Mouse (Mus musculus): ENCODE results near the gene Myh3. TPM values are rescaled to one million over a fixed set of nuclear protein-coding genes. Genes with fewer than 3 reads are reported as not detected.
"Not testable (repeated sequence)": the region's sequence is repeated elsewhere in the genome, so short reads cannot be mapped to it uniquely, and the experiment has no call there.

The Myh3 gene
- polyA plus RNA-seq, 1 experiment from 2014 or later, result 0.51 TPM

DNA sequence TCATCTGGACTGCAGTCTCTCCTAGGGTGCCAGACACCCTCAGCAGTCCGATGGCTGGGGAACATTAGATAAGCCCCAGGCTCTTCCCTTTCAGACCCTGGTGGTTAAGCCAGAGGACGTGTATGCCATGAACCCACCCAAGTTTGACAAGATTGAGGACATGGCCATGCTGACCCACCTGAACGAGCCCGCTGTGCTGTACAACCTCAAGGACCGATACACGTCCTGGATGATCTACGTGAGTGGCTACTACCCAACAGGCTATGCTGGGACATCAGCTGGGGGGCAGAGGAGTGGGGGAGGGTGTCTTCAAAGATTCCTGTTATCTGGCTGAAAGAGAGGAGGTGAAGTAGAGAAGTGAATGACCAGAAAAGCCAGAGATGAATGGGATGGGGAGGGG is 4.1 kb downstream of the Myh3 start:
- WGBS, result 91% methylated on average over 7 of the region's 7 CpGs

DNA sequence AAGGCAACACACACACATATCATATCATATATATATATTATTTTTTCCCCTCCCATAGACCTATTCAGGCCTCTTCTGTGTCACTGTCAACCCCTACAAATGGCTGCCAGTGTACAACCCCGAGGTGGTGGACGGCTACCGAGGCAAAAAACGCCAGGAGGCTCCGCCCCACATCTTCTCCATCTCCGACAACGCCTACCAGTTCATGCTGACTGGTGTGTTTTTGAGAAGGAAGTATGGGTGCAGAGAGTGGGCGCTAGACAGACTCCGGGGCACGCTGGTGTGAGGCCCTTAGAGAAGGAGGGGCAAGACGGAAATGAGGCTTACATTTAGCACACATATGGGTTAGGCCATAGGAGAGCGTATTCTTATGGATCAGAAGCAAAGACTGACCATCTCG is 4.7 kb downstream of the Myh3 start:
- no peaks in the 10 kb centered on the region for H3K36me3 ChIP-seq (ENCODE audit: control insufficient read depth, insufficient read depth, low read length)
- H3K27ac ChIP-seq (ENCODE audit: low read depth, low read length), result no peak overlapping the region
- DNase-seq (ENCODE audit: low spot score, missing footprints), result no peak

More for the DNA sequence above, 4.1 kb downstream of the Myh3 start:
- Histone ChIP-seq H3K4me3 (ENCODE audit: low read depth, low read length) (no peak overlapping the region), H3K27ac (ENCODE audit: low read depth, low read length) (no peak overlapping the region), H3K4me1 (ENCODE audit: control insufficient read depth, insufficient read depth, low read length) (peaks cover 11% of the 10 kb centered on the region), H3K9ac (ENCODE audit: low read length) (no peak overlapping the region), H3K36me3 (ENCODE audit: control insufficient read depth, insufficient read depth, low read length) (no peaks in the 10 kb centered on the region), H3K9me3 (ENCODE audit: control insufficient read depth, low read length) (no peaks in the 10 kb centered on the region), H3K4me2 (no peak overlapping the region), H3K27me3 (ENCODE audit: control insufficient read depth, insufficient read depth, low read length) (peaks cover 14% of the 10 kb centered on the region)
- DNase-seq (ENCODE audit: low spot score, missing footprints) (no peak), ATAC-seq (ENCODE audit: low FRiP score) (no peak)

DNA sequence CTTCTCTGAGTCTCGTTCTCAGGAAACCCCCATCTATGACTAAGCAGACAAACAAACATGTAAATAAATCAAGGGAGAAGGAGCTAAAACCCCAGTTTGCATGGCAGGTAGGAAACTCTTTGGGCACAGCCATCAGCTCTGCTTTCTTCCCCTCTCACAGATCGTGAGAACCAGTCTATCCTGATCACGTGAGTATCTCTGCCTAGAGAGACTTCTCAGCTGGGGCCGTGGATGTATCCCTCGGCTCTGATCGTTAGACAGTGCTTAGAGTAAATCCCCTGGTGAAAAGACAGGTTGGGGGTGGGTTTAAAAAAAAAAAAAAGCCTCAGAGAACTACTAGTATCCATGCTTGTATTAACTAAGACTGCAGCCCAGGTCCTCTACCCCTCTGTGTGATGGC is 5.1 kb downstream of the Myh3 start:
- H3K27ac ChIP-seq (ENCODE audit: low read depth, low read length), result no peak overlapping the region
- DNase-seq (ENCODE audit: low spot score, missing footprints) (no peak), ATAC-seq (ENCODE audit: low FRiP score) (no peak)
- H3K9ac ChIP-seq (ENCODE audit: low read length), result no peak overlapping the region
- peaks cover 11% of the 10 kb centered on the region for H3K4me1 ChIP-seq (ENCODE audit: control insufficient read depth, insufficient read depth, low read length)
- H3K27me3 ChIP-seq (ENCODE audit: control insufficient read depth, insufficient read depth, low read length), result peaks cover 14% of the 10 kb centered on the region
- H3K4me2 ChIP-seq, result no peak overlapping the region
- 60% methylated on average over 6 of the region's 6 CpGs for WGBS
- H3K9me3 ChIP-seq (ENCODE audit: control insufficient read depth, low read length), result no peaks in the 10 kb centered on the region
- no peak overlapping the region for H3K4me3 ChIP-seq (ENCODE audit: low read depth, low read length)
- H3K36me3 ChIP-seq (ENCODE audit: control insufficient read depth, insufficient read depth, low read length), result no peaks in the 10 kb centered on the region

More for the DNA sequence above, 4.7 kb downstream of the Myh3 start:
- ATAC-seq (ENCODE audit: low FRiP score), result no peak
- H3K9me3 ChIP-seq (ENCODE audit: control insufficient read depth, low read length), result no peaks in the 10 kb centered on the region
- H3K4me3 ChIP-seq (ENCODE audit: low read depth, low read length), result no peak overlapping the region
- H3K4me1 ChIP-seq (ENCODE audit: control insufficient read depth, insufficient read depth, low read length), result peaks cover 11% of the 10 kb centered on the region
- H3K9ac ChIP-seq (ENCODE audit: low read length), result no peak overlapping the region
- WGBS, result 85% methylated on average over 13 of the region's 13 CpGs
- no peak overlapping the region for H3K4me2 ChIP-seq
- peaks cover 14% of the 10 kb centered on the region for H3K27me3 ChIP-seq (ENCODE audit: control insufficient read depth, insufficient read depth, low read length)

DNA sequence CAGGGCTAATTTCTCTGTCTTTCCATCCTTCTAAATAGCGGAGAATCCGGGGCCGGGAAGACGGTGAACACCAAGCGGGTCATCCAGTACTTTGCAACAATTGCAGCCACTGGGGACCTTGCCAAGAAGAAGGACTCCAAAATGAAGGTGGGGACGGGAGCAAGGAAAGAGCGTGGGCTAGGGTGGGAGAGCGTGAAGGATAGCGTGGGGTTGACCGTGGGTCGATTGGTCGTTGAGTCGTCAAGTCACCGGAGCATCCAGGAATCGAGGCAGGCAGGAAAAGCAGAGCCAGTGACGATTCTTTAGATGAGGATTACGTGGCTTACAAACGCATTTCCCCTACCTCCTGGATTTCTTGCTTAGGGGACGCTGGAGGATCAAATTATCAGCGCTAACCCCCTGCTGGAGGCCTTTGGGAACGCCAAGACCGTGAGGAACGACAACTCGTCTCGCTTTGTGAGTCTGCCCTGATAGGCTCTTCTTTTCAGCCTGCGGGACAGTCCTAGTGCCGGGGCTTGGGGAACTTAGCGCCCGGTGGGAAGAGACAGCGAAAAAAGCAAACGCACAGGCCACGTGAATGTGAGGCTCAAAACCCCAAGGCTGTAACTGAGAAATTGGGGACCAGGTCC is 5.7 kb downstream of the Myh3 start:
- 39% methylated on average over 32 of the region's 32 CpGs for WGBS
- no peak overlapping the region for H3K27ac ChIP-seq (ENCODE audit: low read depth, low read length)
- peaks cover 11% of the 10 kb centered on the region for H3K4me1 ChIP-seq (ENCODE audit: control insufficient read depth, insufficient read depth, low read length)
- ATAC-seq (ENCODE audit: low FRiP score), result no peak
- peak; percentile 86 for DNase-seq (ENCODE audit: low spot score, missing footprints)
- H3K9me3 ChIP-seq (ENCODE audit: control insufficient read depth, low read length), result no peaks in the 10 kb centered on the region
- peaks cover 14% of the 10 kb centered on the region for H3K27me3 ChIP-seq (ENCODE audit: control insufficient read depth, insufficient read depth, low read length)
- no peak overlapping the region for H3K4me3 ChIP-seq (ENCODE audit: low read depth, low read length)
- no peak overlapping the region for H3K4me2 ChIP-seq
- no peak overlapping the region for H3K9ac ChIP-seq (ENCODE audit: low read length)
- no peaks in the 10 kb centered on the region for H3K36me3 ChIP-seq (ENCODE audit: control insufficient read depth, insufficient read depth, low read length)

DNA sequence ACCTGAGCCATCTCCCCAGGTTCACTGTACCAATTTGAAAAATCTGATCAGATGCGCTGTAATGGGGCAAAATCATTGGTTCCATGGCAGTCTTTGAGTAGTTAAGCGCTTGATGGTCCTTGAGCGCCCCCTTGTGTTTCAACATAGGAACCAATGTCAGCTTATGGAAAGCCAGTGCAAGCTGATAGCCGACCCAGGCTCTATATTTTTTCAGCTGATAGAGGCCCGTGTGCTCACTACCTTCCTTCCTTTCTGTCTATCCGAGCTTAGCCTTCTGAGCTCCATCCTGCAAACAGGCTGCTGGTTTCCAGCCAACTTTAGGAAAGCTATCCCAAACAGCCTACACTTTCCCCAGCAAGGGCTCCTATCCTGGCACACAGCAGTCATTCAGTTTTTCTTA is 7.4 kb downstream of the Myh3 start:
- peaks cover 4% of the 10 kb centered on the region for H3K4me1 ChIP-seq (ENCODE audit: control insufficient read depth, insufficient read depth, low read length)
- no peak overlapping the region for H3K4me3 ChIP-seq (ENCODE audit: low read depth, low read length)
- H3K9ac ChIP-seq (ENCODE audit: low read length), result no peak overlapping the region
- no peaks in the 10 kb centered on the region for H3K36me3 ChIP-seq (ENCODE audit: control insufficient read depth, insufficient read depth, low read length)
- peaks cover 14% of the 10 kb centered on the region for H3K27me3 ChIP-seq (ENCODE audit: control insufficient read depth, insufficient read depth, low read length)
- ATAC-seq (ENCODE audit: low FRiP score) (no peak), DNase-seq (ENCODE audit: low spot score, missing footprints) (peak; percentile 97)
- no peak overlapping the region for H3K4me2 ChIP-seq
- no peak overlapping the region for H3K27ac ChIP-seq (ENCODE audit: low read depth, low read length)
- 9% methylated on average over 6 of the region's 6 CpGs for WGBS
- H3K9me3 ChIP-seq (ENCODE audit: control insufficient read depth, low read length), result no peaks in the 10 kb centered on the region

DNA sequence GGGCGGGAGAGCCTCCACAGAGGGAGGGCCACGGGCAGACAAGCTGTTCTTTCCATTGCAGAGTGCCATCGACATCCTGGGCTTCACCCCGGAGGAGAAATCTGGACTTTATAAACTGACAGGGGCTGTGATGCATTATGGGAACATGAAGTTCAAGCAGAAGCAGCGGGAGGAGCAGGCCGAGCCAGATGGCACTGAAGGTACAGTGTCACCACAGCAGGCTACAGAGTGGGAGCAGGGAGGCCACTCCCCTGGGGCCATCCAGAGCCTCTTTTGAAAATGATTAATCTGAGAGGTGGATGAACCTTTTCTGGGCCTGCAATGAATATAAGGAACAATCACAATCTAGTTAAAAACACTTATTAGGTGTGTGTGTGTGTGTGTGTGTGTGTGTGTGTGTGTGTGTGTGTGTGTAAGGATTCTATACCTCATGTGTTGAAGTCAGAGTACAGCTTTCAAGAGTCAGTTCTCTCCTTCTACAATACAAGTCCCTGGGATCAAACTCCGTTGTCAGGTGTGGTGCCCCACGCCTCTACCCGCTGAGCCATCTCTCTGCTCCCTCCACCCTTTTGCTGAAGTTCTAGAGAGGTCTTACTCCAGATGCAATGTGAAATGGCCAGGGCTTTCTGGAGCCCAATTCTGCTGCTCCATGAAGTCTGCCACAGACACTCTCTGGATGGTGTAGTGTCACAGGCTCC is 8.5 kb downstream of the Myh3 start:
- ATAC-seq (ENCODE audit: low FRiP score), result no peak
- DNase-seq (ENCODE audit: low spot score, missing footprints), result no peak
- no peaks in the 10 kb centered on the region for H3K9me3 ChIP-seq (ENCODE audit: control insufficient read depth, low read length)
- H3K27ac ChIP-seq (ENCODE audit: low read depth, low read length), result no peak overlapping the region
- no peak overlapping the region for H3K9ac ChIP-seq (ENCODE audit: low read length)
- H3K27me3 ChIP-seq (ENCODE audit: control insufficient read depth, insufficient read depth, low read length), result peaks cover 14% of the 10 kb centered on the region
- WGBS, result 60% methylated on average over 9 of the region's 9 CpGs
- no peaks in the 10 kb centered on the region for H3K4me1 ChIP-seq (ENCODE audit: control insufficient read depth, insufficient read depth, low read length)
- H3K4me2 ChIP-seq, result no peak overlapping the region
- no peak overlapping the region for H3K4me3 ChIP-seq (ENCODE audit: low read depth, low read length)
- H3K36me3 ChIP-seq (ENCODE audit: control insufficient read depth, insufficient read depth, low read length), result no peaks in the 10 kb centered on the region

DNA sequence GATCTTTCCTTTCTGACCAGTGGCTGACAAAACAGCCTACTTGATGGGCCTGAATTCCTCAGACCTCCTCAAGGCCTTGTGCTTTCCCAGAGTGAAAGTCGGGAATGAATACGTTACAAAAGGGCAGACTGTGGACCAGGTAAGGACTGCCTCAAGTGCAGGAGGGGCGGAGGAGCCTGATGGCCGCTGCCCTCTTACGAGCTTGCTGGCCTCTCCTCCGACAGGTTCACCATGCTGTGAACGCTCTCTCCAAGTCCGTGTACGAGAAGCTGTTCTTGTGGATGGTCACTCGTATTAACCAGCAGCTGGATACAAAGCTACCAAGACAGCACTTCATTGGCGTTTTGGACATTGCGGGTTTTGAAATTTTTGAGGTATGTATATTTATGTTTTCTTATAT is 9.1 kb downstream of the Myh3 start:
- no peaks in the 10 kb centered on the region for H3K36me3 ChIP-seq (ENCODE audit: control insufficient read depth, insufficient read depth, low read length)
- 88% methylated on average over 12 of the region's 12 CpGs for WGBS
- no peaks in the 10 kb centered on the region for H3K9me3 ChIP-seq (ENCODE audit: control insufficient read depth, low read length)
- no peaks in the 10 kb centered on the region for H3K4me1 ChIP-seq (ENCODE audit: control insufficient read depth, insufficient read depth, low read length)
- H3K9ac ChIP-seq (ENCODE audit: low read length), result no peak overlapping the region
- DNase-seq (ENCODE audit: low spot score, missing footprints), result no peak
- H3K4me2 ChIP-seq, result no peak overlapping the region
- no peak for ATAC-seq (ENCODE audit: low FRiP score)
- no peak overlapping the region for H3K27ac ChIP-seq (ENCODE audit: low read depth, low read length)
- H3K27me3 ChIP-seq (ENCODE audit: control insufficient read depth, insufficient read depth, low read length), result peaks cover 14% of the 10 kb centered on the region
- H3K4me3 ChIP-seq (ENCODE audit: low read depth, low read length), result no peak overlapping the region

DNA sequence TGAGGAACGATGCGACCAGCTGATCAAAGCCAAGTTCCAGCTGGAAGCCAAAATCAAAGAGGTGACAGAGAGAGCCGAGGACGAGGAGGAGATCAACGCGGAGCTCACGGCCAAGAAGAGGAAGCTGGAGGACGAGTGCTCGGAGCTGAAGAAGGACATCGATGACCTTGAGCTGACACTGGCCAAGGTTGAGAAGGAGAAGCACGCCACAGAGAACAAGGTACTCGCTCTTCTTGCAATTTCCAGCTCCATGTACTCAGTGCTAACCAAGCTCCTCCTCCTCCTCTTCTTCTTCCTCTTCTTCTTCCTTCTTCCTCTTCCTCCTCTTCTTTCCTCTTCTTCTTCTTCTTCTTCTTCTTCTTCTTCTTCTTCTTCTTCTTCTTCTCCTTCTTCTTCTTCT is 14.3 kb downstream of the Myh3 start:
- H3K4me2 ChIP-seq; H3K4me1 ChIP-seq (ENCODE audit: control insufficient read depth, insufficient read depth, low read length); H3K9ac ChIP-seq (ENCODE audit: low read length); H3K27ac ChIP-seq (ENCODE audit: low read depth, low read length); H3K36me3 ChIP-seq (ENCODE audit: control insufficient read depth, insufficient read depth, low read length); H3K9me3 ChIP-seq (ENCODE audit: control insufficient read depth, low read length); ATAC-seq (ENCODE audit: low FRiP score); H3K4me3 ChIP-seq (ENCODE audit: low read depth, low read length); H3K27me3 ChIP-seq (ENCODE audit: control insufficient read depth, insufficient read depth, low read length): not testable (repeated sequence)
- 89% methylated on average over 12 of the region's 12 CpGs for WGBS
- peak; percentile 69 for DNase-seq (ENCODE audit: low spot score, missing footprints)

DNA sequence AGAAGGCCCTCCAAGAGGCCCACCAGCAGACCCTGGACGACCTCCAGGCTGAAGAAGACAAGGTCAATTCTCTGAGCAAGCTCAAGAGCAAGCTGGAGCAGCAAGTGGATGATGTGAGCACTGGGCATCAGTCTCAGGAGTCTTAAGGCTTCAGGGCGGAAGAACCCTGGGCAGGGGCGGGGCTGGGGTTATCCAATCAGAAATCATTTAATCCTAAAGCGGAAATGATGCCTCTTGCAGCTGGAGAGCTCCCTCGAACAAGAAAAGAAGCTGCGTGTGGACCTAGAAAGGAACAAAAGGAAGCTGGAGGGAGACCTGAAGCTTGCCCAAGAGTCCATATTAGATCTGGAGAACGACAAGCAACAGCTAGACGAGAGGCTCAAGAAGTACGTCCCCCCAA is 15.1 kb downstream of the Myh3 start:
- Histone ChIP-seq H3K27me3 (ENCODE audit: control insufficient read depth, insufficient read depth, low read length) (no peaks in the 10 kb centered on the region), H3K9me3 (ENCODE audit: control insufficient read depth, low read length) (no peaks in the 10 kb centered on the region), H3K9ac (ENCODE audit: low read length) (no peak overlapping the region), H3K4me3 (ENCODE audit: low read depth, low read length) (no peak overlapping the region), H3K27ac (ENCODE audit: low read depth, low read length) (no peak overlapping the region), H3K4me1 (ENCODE audit: control insufficient read depth, insufficient read depth, low read length) (no peaks in the 10 kb centered on the region), H3K4me2 (no peak overlapping the region), H3K36me3 (ENCODE audit: control insufficient read depth, insufficient read depth, low read length) (no peaks in the 10 kb centered on the region)
- ATAC-seq (ENCODE audit: low FRiP score) (no peak), DNase-seq (ENCODE audit: low spot score, missing footprints) (peak; percentile 54)
- 85% methylated on average over 9 of the region's 9 CpGs for WGBS
